Mouse (Mus musculus) neural tube, postnatal 0 days (tissue): Measurements from ENCODE around the gene Gm10778. TPM values are rescaled to one million over a fixed set of nuclear protein-coding genes. Genes with fewer than 3 reads are reported as not detected.

Experiments used
- polyA plus RNA-seq: library from polyadenylated mRNA; unstranded; fragments of >200 nt; fragmentation: Nextera tagmentation; extraction: Ambion mirVana; gene quantifications from 2 replicates; pipeline ENCODE4 v1.2.1, GENCODE M21; 2015

Gene Gm10778
- polyA plus RNA-seq: 5.3 and 6.1 TPM in 2 replicates

GRCm38 (mm10) chr10:81648803-81649775, at the start of gene Gm10778:
TSS of gene Gm10778 (plus strand) at chr10:81649059.

GRCm38 (mm10) chr10:81600738-81601203, 48.1 kb upstream of the Gm10778 start, which contains the start of gene Tle6:
TSS of gene Tle6 (minus strand) at chr10:81601073.

DNA sequence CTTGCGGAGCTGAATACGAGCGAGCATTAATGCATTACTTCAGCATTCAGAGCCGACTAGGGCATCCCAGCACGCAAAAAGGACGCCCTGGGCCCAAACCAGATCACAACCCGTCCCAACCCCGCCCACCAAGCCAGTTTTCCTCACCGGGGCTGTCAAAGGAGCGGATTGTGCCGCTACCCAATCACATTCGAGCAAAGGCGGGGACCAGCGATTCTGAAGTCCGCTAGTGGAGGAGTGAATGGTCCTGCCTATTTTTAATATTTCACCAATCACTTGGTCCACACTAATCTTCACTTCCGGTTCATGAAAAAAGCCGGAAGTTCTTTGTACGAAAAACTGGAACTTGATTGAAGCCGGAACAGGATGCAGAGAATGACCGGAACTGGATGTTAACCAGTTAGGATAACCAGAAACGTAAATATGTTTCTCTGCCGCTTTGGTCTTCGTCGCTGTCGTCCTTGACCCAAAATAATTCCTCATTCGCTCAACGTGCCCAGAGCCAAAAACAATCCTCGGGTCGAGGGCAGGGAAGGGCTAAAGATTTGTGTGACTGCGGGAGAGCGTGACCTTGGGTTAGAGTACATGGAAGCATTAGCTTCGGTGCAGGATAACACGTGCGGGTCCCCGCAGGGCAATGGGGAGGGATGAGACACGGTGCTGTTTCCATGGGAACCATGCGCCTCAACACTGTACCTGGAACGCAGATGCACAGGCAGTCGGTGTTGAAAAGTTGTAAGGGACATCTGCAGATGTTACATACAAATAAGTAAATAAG, 42.7 kb upstream of the Gm10778 start, which contains the start of gene BC025920:
Gene BC025920 (plus strand): TSS at position 297 of the 778 bp plus-strand sequence.

DNA sequence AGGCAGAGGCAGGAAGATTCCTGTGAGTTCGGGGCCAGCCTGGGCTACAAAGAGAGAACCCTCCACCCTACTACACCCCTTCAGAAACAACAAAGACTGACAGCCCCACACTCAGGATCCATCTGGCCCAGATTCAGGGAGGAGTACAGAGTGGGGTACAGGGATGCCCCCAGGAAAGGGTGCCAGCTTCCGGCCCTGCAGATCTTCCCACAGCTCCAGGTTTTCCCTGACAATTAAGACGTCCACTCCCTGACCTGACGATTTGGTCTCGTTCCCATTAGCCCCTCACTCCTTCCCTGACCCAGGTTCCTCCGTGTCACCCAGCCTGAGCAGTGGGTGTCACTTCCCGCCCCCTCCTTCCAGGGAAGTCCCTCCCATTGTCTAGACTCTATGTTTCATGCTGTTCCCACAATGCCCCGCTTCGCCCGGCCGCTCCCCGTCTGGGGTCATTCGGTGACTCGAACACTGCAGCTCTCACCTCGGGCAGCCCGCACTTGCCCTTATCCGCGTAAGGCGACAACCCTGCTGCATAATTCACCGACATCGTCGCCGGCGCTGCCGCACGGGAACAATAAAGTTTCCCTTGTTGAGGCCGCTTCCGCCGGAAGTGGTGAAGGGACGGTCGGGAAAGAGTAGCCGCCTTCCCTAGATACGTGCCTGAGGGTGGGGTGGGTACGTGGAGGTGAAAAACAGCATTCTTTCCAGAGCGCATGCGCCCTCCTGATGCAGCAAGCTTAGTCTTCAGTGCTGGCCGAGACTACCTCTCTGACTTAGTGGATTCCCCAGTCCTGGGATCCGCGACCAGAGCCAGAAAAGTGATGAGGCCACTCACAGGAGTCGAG, 21.6 kb upstream of the Gm10778 start, which contains the start of gene Sirt6:
Gene Sirt6 (minus strand): TSS at position 804 of the 842 bp plus-strand sequence.

DNA sequence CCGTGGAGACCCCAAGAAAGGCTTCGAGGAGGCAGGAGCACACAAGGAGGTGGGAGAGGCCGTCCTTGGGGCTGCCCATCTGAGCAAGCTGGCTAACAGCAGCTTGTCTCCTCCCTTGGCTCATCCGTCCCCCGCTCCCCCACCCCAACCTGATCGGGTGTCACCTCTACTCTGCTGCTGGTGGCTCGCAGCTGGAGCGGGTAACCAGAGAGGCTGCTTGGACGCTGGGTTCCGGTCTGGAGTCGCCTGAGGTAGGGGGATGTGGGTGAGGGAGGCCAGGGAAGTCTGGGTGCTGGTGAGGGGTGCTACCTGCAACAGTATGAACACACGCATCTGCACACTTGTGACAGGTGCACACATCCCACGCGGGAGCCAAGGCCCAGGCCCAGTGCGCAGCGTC, 20.5 kb upstream of the Gm10778 start, which contains the start of gene Ankrd24:
Gene Ankrd24 (plus strand): TSS at position 151 of the 400 bp plus-strand sequence.

GRCm38 (mm10) chr10:81704531-81705301, 55.9 kb downstream of the Gm10778 start, which contains the start of gene Zfp433:
TSS of gene Zfp433 (plus strand) at chr10:81704825.

Other genes with a start within 250 kb of the Gm10778 start
- 51.8 and 53.5 TPM in 2 replicates for gene Nfic, start 193.4 kb upstream of the Gm10778 start, polyA plus RNA-seq
- gene Celf5, start 166.3 kb upstream of the Gm10778 start, polyA plus RNA-seq: 40.7 and 46.8 TPM in 2 replicates
- 59.5 and 68.2 TPM in 2 replicates for gene Ncln, start 152.7 kb upstream of the Gm10778 start, polyA plus RNA-seq
- gene S1pr4, start 148.9 kb upstream of the Gm10778 start, polyA plus RNA-seq: 0.68 and 0.72 TPM in 2 replicates
- gene Gna15, start 124.8 kb upstream of the Gm10778 start, polyA plus RNA-seq: 1.8 and 1.9 TPM in 2 replicates
- gene Gna11, start 103.9 kb upstream of the Gm10778 start, polyA plus RNA-seq: 103 and 114 TPM in 2 replicates
- gene Aes, start 89.6 kb upstream of the Gm10778 start, polyA plus RNA-seq: 842 and 942 TPM in 2 replicates
- gene Tle2, start 74.5 kb upstream of the Gm10778 start, polyA plus RNA-seq: 51.9 and 57.1 TPM in 2 replicates
- gene Tle6, start 48.0 kb upstream of the Gm10778 start, polyA plus RNA-seq: 6.1 and 6.8 TPM in 2 replicates
- 0.46 and 1.4 TPM in 2 replicates for gene BC025920, start 42.8 kb upstream of the Gm10778 start, polyA plus RNA-seq
- 35.6 and 42.4 TPM in 2 replicates for gene Sirt6, start 21.3 kb upstream of the Gm10778 start, polyA plus RNA-seq
- 18.2 and 24.2 TPM in 2 replicates for gene Ankrd24, start 20.5 kb upstream of the Gm10778 start, polyA plus RNA-seq
- 11.3 and 14.2 TPM in 2 replicates for gene Zfp433, start 55.8 kb downstream of the Gm10778 start, polyA plus RNA-seq
- 8.7 and 11.0 TPM in 2 replicates for gene Gm3055, start 122.1 kb downstream of the Gm10778 start, polyA plus RNA-seq
- 3.6 and 3.9 TPM in 2 replicates for gene Gm4767, start 163.1 kb downstream of the Gm10778 start, polyA plus RNA-seq
- 6.7 and 6.9 TPM in 2 replicates for gene Gm32687, start 214.9 kb downstream of the Gm10778 start, polyA plus RNA-seq